Comparison of ENCODE assay signal across 7 mouse cellular contexts in genomic region chr2:60283208-60283750, GRCm38 (mm10). TPM values are rescaled to one million over a fixed set of nuclear protein-coding genes. Genes with fewer than 3 reads are reported as not detected.
DNase-seq lines count a peak whose midpoint lies in the region; ATAC-seq and TF ChIP-seq lines count a peak whose summit lies in the region.

No protein-coding gene starts in this region.

- ATAC-seq in neural tube, embryonic 11.5 days (ENCODE audit: insufficient read depth, low FRiP score, low TSS enrichment) = no peak
- peak; percentile 24; the same call in 1 of the 2 replicates for ATAC-seq in forebrain, embryonic 11.5 days (replicated peaks; ENCODE audit: low FRiP score)
- ATAC-seq in kidney, postnatal 0 days (replicated peaks; ENCODE audit: low FRiP score, low read depth) = no peak
- no peak for ATAC-seq in midbrain, postnatal 0 days (ENCODE audit: low FRiP score)
- no peak for ATAC-seq in monocyte, adult 5-6 weeks (replicated peaks; ENCODE audit: insufficient number of reproducible peaks, low FRiP score, low TSS enrichment, poor library complexity, severe bottlenecking)

- 0 out of 2 replicates have a peak, but pooled peaks cover 2% of the 10 kb centered on the region for H3K27me3 ChIP-seq in neural tube, embryonic 11.5 days (ENCODE audit: control insufficient read depth, insufficient read depth, low read length)
- peaks cover 12% of the 10 kb centered on the region; the same call in 1 of the 2 replicates for H3K27me3 ChIP-seq in forebrain, embryonic 11.5 days (ENCODE audit: control insufficient read depth, insufficient read depth, low read length)
- no peaks in the 10 kb centered on the region for H3K27me3 ChIP-seq in kidney, postnatal 0 days (ENCODE audit: insufficient read depth, low read length)
- peaks cover 6% of the 10 kb centered on the region; the same call in 1 of the 2 replicates for H3K27me3 ChIP-seq in midbrain, postnatal 0 days (ENCODE audit: insufficient read depth, low read length)

- peak overlapping the region; percentile 53 for H3K9ac ChIP-seq in neural tube, embryonic 11.5 days (ENCODE audit: low read length)
- peak overlapping the region; percentile 39 for H3K9ac ChIP-seq in forebrain, embryonic 11.5 days (ENCODE audit: low read length)
- peak overlapping the region; percentile 57; the same call in 1 of the 2 replicates for H3K9ac ChIP-seq in kidney, postnatal 0 days (ENCODE audit: low read depth, low read length)
- H3K9ac ChIP-seq in midbrain, postnatal 0 days (replicated peaks; ENCODE audit: low read length, poor library complexity, severe bottlenecking) = peak overlapping the region; percentile 46

- no peak for TF ChIP-seq CTCF in kidney, postnatal 0 days (IDR thresholded peaks at IDR 0.05; ENCODE audit: low read depth)
- no peak for TF ChIP-seq CTCF in midbrain, postnatal 0 days (IDR thresholded peaks at IDR 0.05)

- peak overlapping the region; percentile 41 for H3K4me3 ChIP-seq in neural tube, embryonic 11.5 days (ENCODE audit: low read depth, low read length)
- peak overlapping the region; percentile 31 for H3K4me3 ChIP-seq in forebrain, embryonic 11.5 days (ENCODE audit: low read depth, low read length)
- H3K4me3 ChIP-seq in kidney, postnatal 0 days (replicated peaks; ENCODE audit: low read depth, low read length) = peak overlapping the region; percentile 49
- H3K4me3 ChIP-seq in midbrain, postnatal 0 days (ENCODE audit: low read depth, low read length) = peak overlapping the region; percentile 47

- no peak for DNase-seq in neural tube, embryonic 11.5 days (ENCODE audit: low spot score)
- DNase-seq in neural tube, embryonic 10.5 days (ENCODE audit: extremely low spot score, low spot score) = no peak
- no peak for DNase-seq in forebrain, embryonic 11.5 days (ENCODE audit: low spot score)
- DNase-seq in kidney, postnatal 0 days (ENCODE audit: low spot score) = peak; percentile 59
- no peak for DNase-seq in midbrain, postnatal 0 days (ENCODE audit: low spot score)
- DNase-seq in cerebellum, postnatal 36 days = no peak

- no peaks in the 10 kb centered on the region for H3K9me3 ChIP-seq in neural tube, embryonic 11.5 days (ENCODE audit: control insufficient read depth, low read length)
- no peaks in the 10 kb centered on the region for H3K9me3 ChIP-seq in forebrain, embryonic 11.5 days (ENCODE audit: control insufficient read depth, low read length)
- no peaks in the 10 kb centered on the region for H3K9me3 ChIP-seq in kidney, postnatal 0 days (replicated peaks; ENCODE audit: low read length)
- H3K9me3 ChIP-seq in midbrain, postnatal 0 days (ENCODE audit: low read length) = no peaks in the 10 kb centered on the region

- no peak overlapping the region for H3K27ac ChIP-seq in neural tube, embryonic 11.5 days (ENCODE audit: low read depth, low read length)
- no peak overlapping the region for H3K27ac ChIP-seq in forebrain, embryonic 11.5 days (ENCODE audit: low read depth, low read length)
- H3K27ac ChIP-seq in kidney, postnatal 0 days = peak overlapping the region; percentile 50; the same call in 1 of the 2 replicates
- no peak overlapping the region for H3K27ac ChIP-seq in midbrain, postnatal 0 days (ENCODE audit: low read depth, low read length)

- 18% methylated on average over 9 of the region's 9 CpGs for WGBS in neural tube, embryonic 11.5 days
- 9% methylated on average over 9 of the region's 9 CpGs for WGBS in forebrain, embryonic 11.5 days
- WGBS in kidney, postnatal 0 days = 11% methylated on average over 9 of the region's 9 CpGs
- 4% methylated on average over 9 of the region's 9 CpGs for WGBS in midbrain, postnatal 0 days

- no peaks in the 10 kb centered on the region; the same call in none of the 2 replicates for H3K4me1 ChIP-seq in neural tube, embryonic 11.5 days (ENCODE audit: control insufficient read depth, insufficient read depth, low read length)
- H3K4me1 ChIP-seq in forebrain, embryonic 11.5 days (replicated peaks; ENCODE audit: control insufficient read depth, insufficient read depth, low read length) = peaks cover 4% of the 10 kb centered on the region; the same call in 1 of the 2 replicates
- H3K4me1 ChIP-seq in kidney, postnatal 0 days (replicated peaks; ENCODE audit: insufficient read depth, low read length) = peaks cover 5% of the 10 kb centered on the region; the same call in 1 of the 2 replicates
- H3K4me1 ChIP-seq in midbrain, postnatal 0 days (ENCODE audit: insufficient read depth, low read length) = no peaks in the 10 kb centered on the region

- no peaks in the 10 kb centered on the region for H3K36me3 ChIP-seq in neural tube, embryonic 11.5 days (ENCODE audit: control insufficient read depth, insufficient read depth, low read length)
- H3K36me3 ChIP-seq in forebrain, embryonic 11.5 days (ENCODE audit: control insufficient read depth, insufficient read depth, low read length) = no peaks in the 10 kb centered on the region
- no peaks in the 10 kb centered on the region for H3K36me3 ChIP-seq in kidney, postnatal 0 days (ENCODE audit: insufficient read depth, low read length)
- no peaks in the 10 kb centered on the region for H3K36me3 ChIP-seq in midbrain, postnatal 0 days (ENCODE audit: insufficient read depth, low read length)

- H3K4me2 ChIP-seq in neural tube, embryonic 11.5 days (ENCODE audit: low read depth) = peak overlapping the region; percentile 91
- H3K4me2 ChIP-seq in forebrain, embryonic 11.5 days (ENCODE audit: low read depth, low read length, severe bottlenecking) = peak overlapping the region; percentile 63
- H3K4me2 ChIP-seq in kidney, postnatal 0 days (ENCODE audit: low read length) = peak overlapping the region; percentile 86
- peak overlapping the region; percentile 99 for H3K4me2 ChIP-seq in midbrain, postnatal 0 days (ENCODE audit: low read depth, low read length, poor library complexity, severe bottlenecking)

RNA-seq across cellular contexts. Expression of gene Cd302, which starts 1.0 kb away (rescaled TPM):
- 15.2 and 16.9 TPM in 2 replicates for polyA plus RNA-seq in neural tube, embryonic 11.5 days (2014; fragmentation: Nextera tagmentation; extraction: Ambion mirVana)
- 10.7 and 11.4 TPM in 2 replicates for polyA plus RNA-seq in forebrain, embryonic 11.5 days (2014; fragmentation: Nextera tagmentation; extraction: Ambion mirVana)
- 58.6 and 66.8 TPM in 2 replicates for polyA plus RNA-seq in kidney, postnatal 0 days (2015; fragmentation: Nextera tagmentation; extraction: Ambion mirVana)
- total RNA-seq in midbrain, postnatal 0 days (2014; rRNA removed) = 3.6 and 6.1 TPM in 2 replicates
- polyA plus RNA-seq in midbrain, postnatal 0 days (2015; fragmentation: Nextera tagmentation; extraction: Ambion mirVana) = 16.8 and 17.4 TPM in 2 replicates
- 17.9 to 44.5 TPM (median 30.5 TPM) in 3 replicates for total RNA-seq in monocyte, adult 5-6 weeks (2017)
